Mouse (Mus musculus): ENCODE measurements at regions not wholly inside any gene's neighbourhood (a gene's known extent, or its start where the extent isn't known, plus 50 kb on each side); places are given as distances from the start of the nearest gene placed in this dataset.

DNA sequence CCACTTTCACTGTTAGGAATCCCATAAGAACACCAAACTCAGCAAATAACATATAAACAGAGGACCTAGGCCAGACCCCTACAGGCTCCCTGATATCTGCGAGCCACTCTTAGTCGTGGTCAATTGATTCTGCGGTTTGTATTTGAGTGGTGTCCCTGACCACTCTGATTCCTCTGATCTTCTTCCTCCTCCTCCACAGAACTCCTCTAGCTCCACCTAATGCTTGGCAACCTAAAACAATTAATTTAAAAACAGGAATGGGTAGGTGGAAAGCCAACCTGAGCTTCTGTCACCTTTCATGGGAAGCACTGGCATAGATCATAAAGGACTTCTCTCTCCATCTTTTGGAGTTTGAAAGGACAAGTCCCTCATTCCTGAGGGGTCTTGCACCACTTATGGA lies 1316.0 kb downstream of the Gsdmc2 start:
- H3K4me3 ChIP-seq (ENCODE audit: insufficient read depth in 1 of 2, low read depth in 1 of 2, low read length in 2 of 2, poor library complexity in 1 of 2, severe bottlenecking in 1 of 2) = no peak overlapping the region
- TF ChIP-seq CHD2 (IDR thresholded peaks at IDR 0.05; ENCODE audit: low read depth, low read length) (no peak), MAFK (IDR thresholded peaks at IDR 0.05; ENCODE audit: insufficient read depth, low read depth, low read length) (no peak), ZNF384 (IDR thresholded peaks at IDR 0.05; ENCODE audit: low read depth, low read length) (no peak), ZC3H11A (IDR thresholded peaks at IDR 0.05; ENCODE audit: borderline replicate concordance, low read depth, low read length) (no peak), HCFC1 (IDR thresholded peaks at IDR 0.05; ENCODE audit: borderline replicate concordance, insufficient read depth, low read length) (no peak)
- H3K4me1 ChIP-seq (ENCODE audit: control insufficient read depth in 2 of 2, insufficient read depth in 2 of 2, low read length in 2 of 2, poor library complexity in 1 of 2) = no peaks in the 10 kb centered on the region
- no peak for DNase-seq (ENCODE audit: low read depth, low spot score)
- H3K36me3 ChIP-seq (ENCODE audit: control insufficient read depth, insufficient read depth, low read length, poor library complexity, severe bottlenecking) = no peaks in the 10 kb centered on the region
- no peaks in the 10 kb centered on the region for H3K9me3 ChIP-seq (ENCODE audit: control insufficient read depth, insufficient read depth, low read depth, low read length)
- H3K9ac ChIP-seq (ENCODE audit: insufficient read depth, low read depth, low read length, poor library complexity, severe bottlenecking) = no peak overlapping the region
- no peak overlapping the region for H3K27ac ChIP-seq (ENCODE audit: insufficient read depth, low read depth, low read length, poor library complexity, severe bottlenecking)
- in situ Hi-C loops (cut with MboI; ENCODE audit: low sequenced_read_pairs in 2 of 2, unreplicated experiment in 2 of 2) = no loop called here

DNA sequence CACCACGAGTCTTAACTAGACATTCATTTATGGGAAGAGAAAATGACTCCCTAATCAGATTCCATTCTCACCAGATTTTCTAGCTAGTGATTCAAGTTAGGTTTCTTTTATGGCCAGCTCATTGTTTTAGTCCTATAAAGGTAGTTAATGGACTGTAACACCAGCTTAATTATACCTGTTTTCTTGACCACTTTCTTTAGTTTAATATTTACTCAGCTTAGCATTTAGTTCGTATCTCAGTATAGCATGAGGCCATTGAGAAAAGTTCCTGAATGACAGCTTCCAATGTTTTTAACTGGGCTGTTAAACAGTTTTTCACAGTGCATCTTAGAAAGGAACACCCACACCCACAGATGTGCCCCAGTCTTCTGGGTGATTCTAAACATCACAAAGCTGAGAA lies 1320.3 kb downstream of the Gsdmc2 start:
- in situ Hi-C loops (cut with MboI; ENCODE audit: low sequenced_read_pairs in 2 of 2, unreplicated experiment in 2 of 2) = no loop called here
- H3K9ac ChIP-seq (ENCODE audit: insufficient read depth, low read depth, low read length, poor library complexity, severe bottlenecking) = no peak overlapping the region
- no peak for TF ChIP-seq ZNF384 (IDR thresholded peaks at IDR 0.05; ENCODE audit: low read depth, low read length)
- TF ChIP-seq HCFC1 (IDR thresholded peaks at IDR 0.05; ENCODE audit: borderline replicate concordance, insufficient read depth, low read length) = no peak
- H3K4me3 ChIP-seq (ENCODE audit: insufficient read depth in 1 of 2, low read depth in 1 of 2, low read length in 2 of 2, poor library complexity in 1 of 2, severe bottlenecking in 1 of 2) = no peak overlapping the region
- no peak overlapping the region for H3K27ac ChIP-seq (ENCODE audit: insufficient read depth, low read depth, low read length, poor library complexity, severe bottlenecking)
- no peaks in the 10 kb centered on the region for H3K4me1 ChIP-seq (ENCODE audit: control insufficient read depth in 2 of 2, insufficient read depth in 2 of 2, low read length in 2 of 2, poor library complexity in 1 of 2)
- no peak for DNase-seq (ENCODE audit: low read depth, low spot score)
- H3K36me3 ChIP-seq (ENCODE audit: control insufficient read depth, insufficient read depth, low read length, poor library complexity, severe bottlenecking) = no peaks in the 10 kb centered on the region
- H3K9me3 ChIP-seq (ENCODE audit: control insufficient read depth, insufficient read depth, low read depth, low read length) = no peaks in the 10 kb centered on the region

DNA sequence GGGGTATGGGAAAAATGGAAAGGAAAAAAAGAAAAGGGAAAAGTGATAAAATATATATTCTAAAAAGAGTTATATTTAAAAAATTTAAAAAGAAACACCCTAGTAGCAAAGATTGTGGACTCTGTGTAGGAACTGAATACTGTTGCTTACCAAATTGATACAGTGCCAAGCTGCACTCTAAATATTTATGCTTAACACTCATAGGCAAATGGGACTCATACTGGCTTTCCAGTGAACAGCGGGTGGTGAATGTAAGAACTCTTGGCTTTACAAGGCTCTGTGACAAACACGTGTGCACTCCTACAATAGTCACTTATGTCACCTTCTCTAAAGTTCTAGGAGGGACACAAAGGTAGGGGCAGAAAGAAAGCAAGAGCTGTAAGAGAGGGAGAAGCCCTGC lies 1320.8 kb downstream of the Gsdmc2 start:
- no peaks in the 10 kb centered on the region for H3K9me3 ChIP-seq (ENCODE audit: control insufficient read depth, insufficient read depth, low read depth, low read length)
- DNase-seq (ENCODE audit: low read depth, low spot score) = no peak
- no peak overlapping the region for H3K9ac ChIP-seq (ENCODE audit: insufficient read depth, low read depth, low read length, poor library complexity, severe bottlenecking)
- H3K4me3 ChIP-seq (ENCODE audit: insufficient read depth in 1 of 2, low read depth in 1 of 2, low read length in 2 of 2, poor library complexity in 1 of 2, severe bottlenecking in 1 of 2) = no peak overlapping the region
- no peaks in the 10 kb centered on the region for H3K36me3 ChIP-seq (ENCODE audit: control insufficient read depth, insufficient read depth, low read length, poor library complexity, severe bottlenecking)
- in situ Hi-C loops (cut with MboI; ENCODE audit: low sequenced_read_pairs in 2 of 2, unreplicated experiment in 2 of 2) = no loop called here
- TF ChIP-seq CHD2 (IDR thresholded peaks at IDR 0.05; ENCODE audit: low read depth, low read length) = no peak
- no peak for TF ChIP-seq ZNF384 (IDR thresholded peaks at IDR 0.05; ENCODE audit: low read depth, low read length)
- no peak for TF ChIP-seq HCFC1 (IDR thresholded peaks at IDR 0.05; ENCODE audit: borderline replicate concordance, insufficient read depth, low read length)
- no peaks in the 10 kb centered on the region for H3K4me1 ChIP-seq (ENCODE audit: control insufficient read depth in 2 of 2, insufficient read depth in 2 of 2, low read length in 2 of 2, poor library complexity in 1 of 2)
- no peak overlapping the region for H3K27ac ChIP-seq (ENCODE audit: insufficient read depth, low read depth, low read length, poor library complexity, severe bottlenecking)

DNA sequence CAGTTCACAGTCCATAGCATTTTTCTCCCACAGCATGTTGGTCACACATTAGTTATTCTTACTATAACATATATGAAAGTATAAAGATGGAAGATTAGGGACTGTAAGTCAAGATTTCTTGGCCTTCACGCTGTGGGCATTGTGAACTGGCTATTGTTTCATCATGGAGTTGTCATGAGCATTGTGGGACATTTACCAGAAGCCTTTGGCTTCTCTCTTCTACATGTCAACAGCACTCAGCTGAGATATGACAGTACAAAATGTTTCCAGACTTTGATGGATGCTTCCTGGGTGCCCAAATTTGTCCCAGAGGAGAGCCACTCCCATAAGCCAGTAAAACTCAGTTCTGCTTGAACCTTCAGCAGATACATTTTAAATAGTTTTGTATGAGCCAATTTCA lies 1331.5 kb downstream of the Gsdmc2 start:
- Histone ChIP-seq H3K4me3 (ENCODE audit: insufficient read depth in 1 of 2, low read depth in 1 of 2, low read length in 2 of 2, poor library complexity in 1 of 2, severe bottlenecking in 1 of 2) (no peak overlapping the region), H3K9ac (ENCODE audit: insufficient read depth, low read depth, low read length, poor library complexity, severe bottlenecking) (no peak overlapping the region), H3K4me1 (ENCODE audit: control insufficient read depth in 2 of 2, insufficient read depth in 2 of 2, low read length in 2 of 2, poor library complexity in 1 of 2) (no peaks in the 10 kb centered on the region), H3K9me3 (ENCODE audit: control insufficient read depth, insufficient read depth, low read depth, low read length) (no peaks in the 10 kb centered on the region), H3K36me3 (ENCODE audit: control insufficient read depth, insufficient read depth, low read length, poor library complexity, severe bottlenecking) (no peaks in the 10 kb centered on the region), H3K27ac (ENCODE audit: insufficient read depth, low read depth, low read length, poor library complexity, severe bottlenecking) (no peak overlapping the region)
- in situ Hi-C loops (cut with MboI; ENCODE audit: low sequenced_read_pairs in 2 of 2, unreplicated experiment in 2 of 2) = no loop called here
- no peak for DNase-seq (ENCODE audit: low read depth, low spot score)
- TF ChIP-seq ZNF384 (IDR thresholded peaks at IDR 0.05; ENCODE audit: low read depth, low read length) (no peak), HCFC1 (IDR thresholded peaks at IDR 0.05; ENCODE audit: borderline replicate concordance, insufficient read depth, low read length) (no peak), MAFK (IDR thresholded peaks at IDR 0.05; ENCODE audit: insufficient read depth, low read depth, low read length) (no peak), CHD2 (IDR thresholded peaks at IDR 0.05; ENCODE audit: low read depth, low read length) (no peak), ZC3H11A (IDR thresholded peaks at IDR 0.05; ENCODE audit: borderline replicate concordance, low read depth, low read length) (no peak)

DNA sequence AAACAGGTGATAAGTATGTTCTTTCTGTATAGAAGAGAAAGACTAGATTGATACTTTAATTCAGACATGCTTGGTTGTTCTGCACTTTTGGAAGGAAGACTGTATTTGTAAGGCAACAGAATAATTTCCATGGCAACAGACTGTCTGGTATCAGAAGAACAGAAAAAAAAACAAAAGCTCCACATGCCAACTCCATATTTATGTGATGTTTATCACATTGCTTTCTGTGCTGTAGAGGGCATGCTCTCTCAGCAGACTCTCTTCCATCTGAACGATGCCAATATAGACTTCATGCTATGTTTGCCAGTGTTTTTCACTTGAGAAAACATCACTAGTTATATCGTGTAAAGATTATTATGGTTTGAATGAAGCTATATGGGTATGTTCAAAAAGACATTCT lies 1333.5 kb downstream of the Gsdmc2 start:
- in situ Hi-C loops (cut with MboI; ENCODE audit: low sequenced_read_pairs in 2 of 2, unreplicated experiment in 2 of 2) = no loop called here
- H3K9me3 ChIP-seq (ENCODE audit: control insufficient read depth, insufficient read depth, low read depth, low read length) = no peaks in the 10 kb centered on the region
- no peaks in the 10 kb centered on the region for H3K36me3 ChIP-seq (ENCODE audit: control insufficient read depth, insufficient read depth, low read length, poor library complexity, severe bottlenecking)
- no peak overlapping the region for H3K4me3 ChIP-seq (ENCODE audit: insufficient read depth in 1 of 2, low read depth in 1 of 2, low read length in 2 of 2, poor library complexity in 1 of 2, severe bottlenecking in 1 of 2)
- no peak overlapping the region for H3K27ac ChIP-seq (ENCODE audit: insufficient read depth, low read depth, low read length, poor library complexity, severe bottlenecking)
- no peaks in the 10 kb centered on the region for H3K4me1 ChIP-seq (ENCODE audit: control insufficient read depth in 2 of 2, insufficient read depth in 2 of 2, low read length in 2 of 2, poor library complexity in 1 of 2)
- H3K9ac ChIP-seq (ENCODE audit: insufficient read depth, low read depth, low read length, poor library complexity, severe bottlenecking) = no peak overlapping the region
- TF ChIP-seq CHD2 (IDR thresholded peaks at IDR 0.05; ENCODE audit: low read depth, low read length) = no peak
- no peak for TF ChIP-seq HCFC1 (IDR thresholded peaks at IDR 0.05; ENCODE audit: borderline replicate concordance, insufficient read depth, low read length)
- no peak for TF ChIP-seq ZNF384 (IDR thresholded peaks at IDR 0.05; ENCODE audit: low read depth, low read length)
- no peak for TF ChIP-seq ZC3H11A (IDR thresholded peaks at IDR 0.05; ENCODE audit: borderline replicate concordance, low read depth, low read length)
- TF ChIP-seq MAFK (IDR thresholded peaks at IDR 0.05; ENCODE audit: insufficient read depth, low read depth, low read length) = no peak
- no peak for DNase-seq (ENCODE audit: low read depth, low spot score)

Measured in ES-E14 (cell line).